Mouse (Mus musculus): ENCODE results near the gene H3f3a.

- no peak for TF ChIP-seq CTCF (IDR thresholded peaks at IDR 0.05)
- TF ChIP-seq POLR2A (IDR thresholded peaks at IDR 0.05; ENCODE audit: insufficient read depth, low read depth, low read length): no peak
Observed at GRCm38 (mm10) chr1:180783580-180783928, 30.2 kb downstream of the H3f3a start.
